In genomic region chr17:28591476-28591875, GRCm38 (mm10) we compare ENCODE assay signal across 21 mouse cellular contexts. TPM values are rescaled to one million over a fixed set of nuclear protein-coding genes. Genes with fewer than 3 reads are reported as not detected.
DNase-seq lines count a peak whose midpoint lies in the region; ATAC-seq and TF ChIP-seq lines count a peak whose summit lies in the region.
"Had no signal": no experiment of that assay in that cellular context is flagged by ENCODE, and none has a peak within 500 bp of the region (broad histone marks: within the 10 kb centered on the region; RNA-seq: fewer than 3 reads in every experiment).

No protein-coding gene starts in this region.

- H3K36me3 ChIP-seq in liver, adult 2 months (ENCODE audit: control insufficient read depth, insufficient read depth, low read length): peaks cover 27% of the 10 kb centered on the region

- ATAC-seq in megakaryocyte progenitor cell, adult 5-6 weeks (replicated peaks; ENCODE audit: poor library complexity): peak; percentile 82
- ATAC-seq: intestine, embryonic 15.5 days; Patski had no signal

- H3K9ac ChIP-seq in liver, adult 2 months (ENCODE audit: low read depth, low read length): no peak overlapping the region
- H3K9ac ChIP-seq: intestine, embryonic 15.5 days had no signal

- no peaks in the 10 kb centered on the region for H3K79me2 ChIP-seq in liver, adult 2 months (ENCODE audit: control insufficient read depth, insufficient read depth, low read length)

- peak; percentile 64 for DNase-seq in liver, adult 2 months (ENCODE audit: extremely low read depth, low read depth, low spot score)
- DNase-seq in liver (no peak), MEL-GATA-1-ER (ENCODE audit: extremely low read depth, low read depth) (peak; percentile 46)
- peak; percentile 49 to 75 for DNase-seq in heart, adult 9 months (ENCODE audit: low spot score in 2 of 2)
- DNase-seq in layer of hippocampus, adult 9-11 months: no peak
- no peak for DNase-seq in thymus, postnatal 25 days
- DNase-seq in cerebellum, adult 18-20 months: no peak
- DNase-seq: cerebellum, adult 11-12 months; embryo, embryonic 11 days; lung, adult 2 months; thymus, adult 18-20 months had no signal

- TF ChIP-seq CTCF in liver, adult 2 months (IDR thresholded peaks at IDR 0.05; ENCODE audit: low read depth, low read length): no peak

- H3K27me3 ChIP-seq in liver, adult 2 months (ENCODE audit: control insufficient read depth, insufficient read depth, low read length): no peaks in the 10 kb centered on the region
- H3K27me3 ChIP-seq: intestine, embryonic 15.5 days; Patski had no signal

- peaks cover 2% of the 10 kb centered on the region; the same call in 1 of the 2 replicates for H3K4me1 ChIP-seq in liver, adult 2 months (ENCODE audit: control insufficient read depth, insufficient read depth, low read length)
- H3K4me1 ChIP-seq: intestine, embryonic 15.5 days; midbrain, embryonic 10.5 days had no signal

- no peak overlapping the region for H3K27ac ChIP-seq in liver, adult 2 months (replicated peaks; ENCODE audit: insufficient read depth, low read depth, low read length)
- H3K27ac ChIP-seq: intestine, embryonic 15.5 days; kidney, postnatal 0 days; midbrain, embryonic 10.5 days had no signal

- H3K4me3 ChIP-seq in liver, adult 2 months (ENCODE audit: insufficient read depth, low read depth, low read length): no peak overlapping the region
- H3K4me3 ChIP-seq: intestine, embryonic 15.5 days; midbrain, embryonic 10.5 days; myocyte had no signal

- TF ChIP-seq POLR2A in liver, adult 2 months (IDR thresholded peaks at IDR 0.05; ENCODE audit: extremely low read depth, insufficient read depth, low read length): no peak

- WGBS in liver, adult 2 months: 28% methylated on average over 5 of the region's 5 CpGs

RNA-seq across cellular contexts. Expression of gene Lhfpl5, which starts 16.0 kb away (rescaled TPM):
- total RNA-seq in liver, adult 2 months (2014; rRNA removed): not detected in 2 replicates
- polyA plus RNA-seq in liver, adult 2 months (2012; rRNA removed): not detected in 2 replicates
- total RNA-seq in megakaryocyte progenitor cell, adult 5-6 weeks (2015): not detected in 2 replicates
- total RNA-seq in megakaryocyte progenitor cell, adult 5-6 weeks (2017): not detected in 2 replicates
- total RNA-seq: granulocyte monocyte progenitor cell, adult 5-6 weeks had no signal
- polyA plus RNA-seq: kidney, postnatal 0 days; lung, adult 2 months had no signal

RNA-seq across cellular contexts. Expression of gene Clps, which starts 30.9 kb away (rescaled TPM):
- 9.5 and 70.1 TPM in 2 replicates for total RNA-seq in liver, adult 2 months (2014; rRNA removed)
- polyA plus RNA-seq in liver, adult 2 months (2012; rRNA removed): 1.4 and 2.1 TPM in 2 replicates
- total RNA-seq in megakaryocyte progenitor cell, adult 5-6 weeks (2015): not detected in 2 replicates
- not detected in 2 replicates for total RNA-seq in megakaryocyte progenitor cell, adult 5-6 weeks (2017)
- total RNA-seq: granulocyte monocyte progenitor cell, adult 5-6 weeks; layer of hippocampus, postnatal 25 days had no signal
- polyA plus RNA-seq: kidney, postnatal 0 days; limb, embryonic 11.5 days; midbrain, embryonic 10.5 days; myocyte; Patski had no signal

RNA-seq across cellular contexts. Expression of gene Srpk1, which starts 31.0 kb away (rescaled TPM):
- 12.9 and 13.7 TPM in 2 replicates for total RNA-seq in liver, adult 2 months (2014; rRNA removed)
- polyA plus RNA-seq in liver, adult 2 months (2012; rRNA removed): 6.1 and 10.8 TPM in 2 replicates
- total RNA-seq in megakaryocyte progenitor cell, adult 5-6 weeks (2015): 129 and 131 TPM in 2 replicates
- 134 and 140 TPM in 2 replicates for total RNA-seq in megakaryocyte progenitor cell, adult 5-6 weeks (2017)

RNA-seq across cellular contexts. Expression of gene Clpsl2, which starts 42.3 kb away (rescaled TPM):
- total RNA-seq in liver, adult 2 months (2014; rRNA removed): not detected in 2 replicates
- polyA plus RNA-seq in liver, adult 2 months (2012; rRNA removed): not detected in 2 replicates
- not detected in 2 replicates for total RNA-seq in megakaryocyte progenitor cell, adult 5-6 weeks (2015)
- not detected in 2 replicates for total RNA-seq in megakaryocyte progenitor cell, adult 5-6 weeks (2017)
- total RNA-seq: granulocyte monocyte progenitor cell, adult 5-6 weeks; layer of hippocampus, postnatal 25 days had no signal
- polyA plus RNA-seq: frontal cortex, adult 2 months; intestine, embryonic 15.5 days; kidney, postnatal 0 days; limb, embryonic 11.5 days; lung, adult 2 months; midbrain, embryonic 10.5 days; myocyte; Patski had no signal

Comparison
In these comparisons a context has a peak if more than half of its experiments do, and no peak if none do; other contexts are left out.
1. DNase-seq: peak in liver, adult 2 months (single experiment), MEL-GATA-1-ER (single experiment) and heart, adult 9 months (2 of 2); none in liver (single experiment), layer of hippocampus, adult 9-11 months (single experiment), thymus, postnatal 25 days (single experiment) and cerebellum, adult 18-20 months (0 of 2).
2. RNA of gene Clps, which starts 30.9 kb away (total RNA-seq): 9.5 to 70.1 TPM in liver, adult 2 months; not detected in megakaryocyte progenitor cell, adult 5-6 weeks; every median in the first group is over 10 times any median in the second.